Mouse (Mus musculus): Measurements from ENCODE around the gene Usp37.

DNA sequence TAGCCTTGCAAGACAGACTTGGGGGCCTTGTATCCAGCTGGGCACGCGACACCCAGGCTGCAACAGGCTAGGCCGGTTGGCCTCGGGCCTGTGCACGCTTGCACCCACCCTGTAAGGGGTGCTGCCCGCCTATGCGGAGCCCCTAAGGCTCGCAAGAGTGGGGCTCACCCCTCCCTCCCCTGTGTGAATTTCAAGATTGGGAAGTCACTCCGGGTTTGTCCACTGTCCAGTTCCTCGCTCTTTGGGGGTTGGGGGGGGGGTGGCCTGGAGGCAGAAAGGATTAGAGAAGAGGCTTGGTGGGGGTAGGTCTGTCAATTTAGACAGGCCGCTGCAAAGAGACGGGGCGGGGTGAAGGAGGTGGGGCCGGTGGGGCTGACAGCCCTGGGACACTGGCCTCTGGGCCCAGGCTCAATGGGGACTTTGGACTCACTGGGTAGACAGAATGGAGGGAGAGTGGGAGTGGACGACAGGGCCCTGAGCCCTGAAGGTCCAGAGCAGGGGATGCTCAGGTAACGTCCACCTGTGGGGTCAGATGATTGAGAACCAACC is 151.6 kb downstream of the Usp37 start:
- no peak for TF ChIP-seq POLR2A (IDR thresholded peaks at IDR 0.05; ENCODE audit: borderline replicate concordance, insufficient read depth, low read length)
- no peak for TF ChIP-seq CTCF (IDR thresholded peaks at IDR 0.05; ENCODE audit: borderline replicate concordance, insufficient read depth, low read depth, low read length)

All from cerebellum, adult 2 months (tissue).